Mouse (Mus musculus) hindbrain, embryonic 12.5 days (tissue): ENCODE data around the gene Avp. TPM values are rescaled to one million over a fixed set of nuclear protein-coding genes. Genes with fewer than 3 reads are reported as not detected.

Experiments
- ATAC-seq: fragments of 200-750 bp; cut with Nextera tagmentation; 2 replicates; pipeline ENCODE4 v1.8.0; 2017; ENCODE audit warnings: moderate TSS enrichment; ENCODE audit not compliant: low FRiP score
- H3K27ac ChIP-seq: fragments of 300-500 bp; sonication (generic); 2 replicates; pipeline ENCODE4 v1.5.1; 2016; ENCODE audit warnings: mild to moderate bottlenecking
- H3K27me3 ChIP-seq: fragments of 300-500 bp; sonication (generic); 2 replicates; pipeline ENCODE4 v1.6.1; 2016; ENCODE audit warnings: mild to moderate bottlenecking
- H3K36me3 ChIP-seq: fragments of 300-500 bp; sonication (generic); 2 replicates; pipeline ENCODE4 v1.6.1; 2016; ENCODE audit warnings: mild to moderate bottlenecking
- H3K4me1 ChIP-seq: fragments of 300-500 bp; sonication (generic); 2 replicates; pipeline ENCODE4 v1.6.1; 2016
- H3K4me2 ChIP-seq: fragments of 300-500 bp; sonication (generic); replicated peaks from 2 replicates; pipeline ENCODE4 v1.6.1; 2016; ENCODE audit warnings: mild to moderate bottlenecking
- H3K4me3 ChIP-seq: fragments of 300-500 bp; sonication (generic); 2 replicates; pipeline ENCODE4 v1.5.1; 2016; ENCODE audit warnings: mild to moderate bottlenecking
- H3K9ac ChIP-seq: fragments of 300-500 bp; sonication (generic); 2 replicates; pipeline ENCODE4 v1.6.1; 2016; ENCODE audit warnings: mild to moderate bottlenecking, moderate library complexity
- H3K9me3 ChIP-seq: fragments of 300-500 bp; sonication (generic); replicated peaks from 2 replicates; pipeline ENCODE4 v1.6.1; 2016; ENCODE audit warnings: mild to moderate bottlenecking
- WGBS: fragments of 180-500 bp; shearing (Covaris S2); methylation state at CpG from one replicate; pipeline ENCODE4 v1.1.7; 2016; 5-methylcytosine and 5-hydroxymethylcytosine counted together
- polyA plus RNA-seq: library from polyadenylated mRNA; unstranded; fragments of >200 nt; fragmentation: Nextera tagmentation; extraction: Ambion mirVana; gene quantifications from 2 replicates; pipeline ENCODE4 v1.2.1, GENCODE M21; 2016

Gene Avp
- polyA plus RNA-seq: not detected in 2 replicates

DNA sequence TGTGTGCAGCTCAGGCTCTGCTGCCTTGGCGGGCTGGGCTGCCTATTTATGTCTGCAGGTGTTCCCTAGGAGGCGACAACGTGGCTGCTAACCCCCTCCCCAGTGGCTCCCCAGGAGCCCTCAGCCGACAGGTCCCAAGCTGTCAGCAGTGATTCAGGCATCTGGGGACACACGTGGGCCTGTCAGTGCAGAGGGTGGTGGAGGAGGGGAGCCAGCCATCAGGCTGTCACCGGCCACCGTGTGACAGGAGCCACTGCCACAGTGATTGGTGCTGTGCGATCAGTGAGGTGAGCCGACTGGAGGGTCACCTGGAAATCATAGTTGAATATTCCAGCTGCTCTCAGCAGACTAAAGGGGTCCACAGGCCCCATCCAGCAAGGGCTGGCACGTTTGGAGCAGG lies at the start of gene Avp:
Gene Avp (minus strand): TSS at position 3 of the 400 bp plus-strand sequence.
- Histone ChIP-seq H3K9me3 (no peaks in the 10 kb centered on the region), H3K36me3 (no peaks in the 10 kb centered on the region), H3K4me3 (0 out of 2 replicates have a peak within 1 kb of the TSS, but pooled peaks have one; percentile 24), H3K27ac (no peak within 1 kb of the TSS), H3K4me1 (peaks cover 15% of the 10 kb centered on the region), H3K9ac (no peak within 1 kb of the TSS), H3K27me3 (peaks cover 68% of the 10 kb centered on the region), H3K4me2 (no peak within 1 kb of the TSS)
- ATAC-seq: no peak
- 32% methylated on average over 10 of the region's 10 CpGs for WGBS

GRCm38 (mm10) chr2:130629839-130630203 lies 47.5 kb upstream of the Avp start, which contains the start of the genes Fastkd5 and Ubox5:
Gene Fastkd5 (minus strand): TSS chr2:130630027.
Gene Ubox5 (minus strand): TSS chr2:130630038.
- ATAC-seq: peak; percentile 81
- peak within 1 kb of the TSS; percentile 99 for H3K4me3 ChIP-seq
- H3K9ac ChIP-seq: peak within 1 kb of the TSS; percentile 93
- peaks cover 16% of the 10 kb centered on the region for H3K27me3 ChIP-seq
- peak within 1 kb of the TSS; percentile 95 for H3K4me2 ChIP-seq
- peak within 1 kb of the TSS; percentile 74 for H3K27ac ChIP-seq
- H3K4me1 ChIP-seq: peaks cover 24% of the 10 kb centered on the region
- WGBS: under 1% methylated on average over 25 of the region's 25 CpGs
- H3K36me3 ChIP-seq: peaks cover 16% of the 10 kb centered on the region
- no peaks in the 10 kb centered on the region for H3K9me3 ChIP-seq

DNA sequence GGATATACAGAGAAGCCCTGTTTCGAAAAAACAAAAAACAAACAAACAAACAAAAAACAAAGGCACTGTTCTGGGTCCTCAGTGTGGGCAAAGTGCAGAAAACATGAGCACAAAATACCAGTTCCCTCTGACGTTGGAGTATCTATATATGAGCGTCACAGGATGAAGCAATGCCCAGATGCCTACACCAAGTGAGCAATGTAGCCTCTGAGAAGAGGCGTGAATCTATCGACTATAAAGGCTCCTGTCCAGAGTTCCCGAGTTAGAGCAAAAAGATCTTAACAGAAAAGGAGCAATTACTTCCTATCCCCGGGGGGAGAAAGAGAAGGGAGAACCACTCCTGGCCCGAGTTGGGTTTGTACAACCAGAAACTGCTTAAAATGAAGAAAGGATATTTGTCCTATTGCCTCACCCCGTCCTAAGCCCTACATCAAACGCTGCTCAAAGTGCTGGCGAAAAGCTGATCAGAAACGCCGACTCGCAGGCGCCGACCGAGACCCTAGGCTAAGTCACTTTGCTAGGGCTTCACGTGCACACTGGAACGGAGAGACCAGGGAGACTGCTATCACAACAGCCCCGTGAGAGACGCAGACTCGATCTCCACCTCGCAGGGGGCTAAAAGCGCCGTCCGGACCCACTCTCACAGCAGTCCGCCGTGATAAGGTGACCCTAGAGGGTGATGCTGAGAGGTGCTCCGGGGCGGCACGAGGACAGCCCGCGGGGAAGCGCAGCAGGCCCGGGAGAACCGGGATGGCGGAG lies 46.9 kb upstream of the Avp start:
- peak overlapping the region; percentile 93 for H3K9ac ChIP-seq
- H3K36me3 ChIP-seq: peaks cover 19% of the 10 kb centered on the region
- H3K4me2 ChIP-seq: peak overlapping the region; percentile 95
- 2% methylated on average over 37 of the region's 37 CpGs for WGBS
- H3K4me3 ChIP-seq: peak overlapping the region; percentile 99
- peaks cover 11% of the 10 kb centered on the region for H3K27me3 ChIP-seq
- no peaks in the 10 kb centered on the region for H3K9me3 ChIP-seq
- ATAC-seq: peak; percentile 55
- H3K4me1 ChIP-seq: peaks cover 18% of the 10 kb centered on the region
- H3K27ac ChIP-seq: peak overlapping the region; percentile 74

GRCm38 (mm10) chr2:130628424-130628823 lies 46.1 kb upstream of the Avp start:
- Histone ChIP-seq H3K4me1 (peaks cover 10% of the 10 kb centered on the region), H3K36me3 (peaks cover 27% of the 10 kb centered on the region), H3K9ac (no peak overlapping the region), H3K4me2 (peak overlapping the region; percentile 95), H3K27me3 (peaks cover 2% of the 10 kb centered on the region), H3K4me3 (no peak overlapping the region), H3K9me3 (no peaks in the 10 kb centered on the region), H3K27ac (no peak overlapping the region)
- WGBS: 58% methylated on average over 3 of the region's 3 CpGs
- ATAC-seq: no peak

DNA sequence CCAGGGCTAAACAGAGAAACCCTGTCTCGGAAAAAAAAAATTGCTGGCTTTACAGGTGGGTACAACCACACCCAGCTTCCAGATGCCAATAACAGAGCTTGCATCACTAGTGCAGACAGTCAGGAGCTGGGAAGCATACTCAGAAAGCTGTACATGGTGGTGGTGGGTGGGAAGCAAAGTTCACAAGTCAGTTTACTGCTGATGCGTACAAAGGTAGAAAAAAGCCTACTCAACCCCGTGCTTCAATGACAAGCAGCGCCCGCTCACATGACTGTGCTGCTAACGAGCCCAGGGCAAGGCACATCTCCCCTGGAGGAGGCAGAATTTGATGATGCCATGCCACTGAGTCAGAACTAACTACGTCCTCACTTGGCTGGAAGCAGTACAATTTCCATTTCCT lies 36.6 kb upstream of the Avp start:
- WGBS: 96% methylated on average over 7 of the region's 7 CpGs

GRCm38 (mm10) chr2:130613091-130613490 lies 30.7 kb upstream of the Avp start:
- no peaks in the 10 kb centered on the region for H3K9me3 ChIP-seq

More for the DNA sequence above, 36.6 kb upstream of the Avp start:
- Histone ChIP-seq H3K36me3 (peaks cover 51% of the 10 kb centered on the region), H3K4me1 (no peaks in the 10 kb centered on the region), H3K27ac (no peak overlapping the region), H3K4me2 (no peak overlapping the region), H3K9me3 (no peaks in the 10 kb centered on the region), H3K4me3 (no peak overlapping the region), H3K9ac (no peak overlapping the region), H3K27me3 (no peaks in the 10 kb centered on the region)
- ATAC-seq: no peak

GRCm38 (mm10) chr2:130602195-130602594 lies 19.8 kb upstream of the Avp start:
- H3K27ac ChIP-seq: no peak overlapping the region
- no peaks in the 10 kb centered on the region for H3K9me3 ChIP-seq
- H3K27me3 ChIP-seq: no peaks in the 10 kb centered on the region
- H3K4me1 ChIP-seq: no peaks in the 10 kb centered on the region
- peaks cover 55% of the 10 kb centered on the region for H3K36me3 ChIP-seq
- H3K9ac ChIP-seq: no peak overlapping the region
- H3K4me3 ChIP-seq: no peak overlapping the region
- no peak for ATAC-seq
- H3K4me2 ChIP-seq: no peak overlapping the region
- 85% methylated on average over 4 of the region's 4 CpGs for WGBS

More at GRCm38 (mm10) chr2:130613091-130613490, 30.7 kb upstream of the Avp start:
- 62% methylated on average over 3 of the region's 3 CpGs for WGBS
- Histone ChIP-seq H3K4me1 (no peaks in the 10 kb centered on the region), H3K9ac (no peak overlapping the region), H3K27me3 (no peaks in the 10 kb centered on the region), H3K27ac (no peak overlapping the region), H3K4me2 (no peak overlapping the region), H3K4me3 (no peak overlapping the region), H3K36me3 (peaks cover 32% of the 10 kb centered on the region)
- ATAC-seq: no peak

DNA sequence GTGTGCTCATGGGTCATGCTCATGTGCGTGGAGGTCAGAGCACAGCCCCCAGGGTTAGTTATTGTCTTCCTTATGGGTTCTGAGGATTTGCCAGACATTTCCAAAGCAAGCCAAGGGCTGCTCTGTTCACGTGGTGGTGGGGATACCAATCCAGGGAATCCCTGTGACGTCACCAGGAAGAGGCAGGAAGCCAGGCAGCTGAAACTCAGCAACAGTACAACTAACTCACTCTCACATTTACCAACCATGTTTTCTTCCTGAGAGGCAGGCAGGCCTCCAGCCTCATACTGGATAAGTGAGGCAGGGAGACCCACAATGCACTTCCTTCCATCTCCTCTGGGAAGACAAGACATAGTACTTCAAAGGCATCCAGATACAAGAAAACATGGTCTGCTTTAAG lies 16.0 kb upstream of the Avp start:
- 71% methylated on average over 3 of the region's 3 CpGs for WGBS
- no peaks in the 10 kb centered on the region for H3K4me1 ChIP-seq
- no peak overlapping the region for H3K4me3 ChIP-seq
- H3K9me3 ChIP-seq: no peaks in the 10 kb centered on the region
- H3K4me2 ChIP-seq: no peak overlapping the region
- H3K36me3 ChIP-seq: peaks cover 66% of the 10 kb centered on the region
- H3K9ac ChIP-seq: no peak overlapping the region
- no peaks in the 10 kb centered on the region for H3K27me3 ChIP-seq
- ATAC-seq: no peak
- no peak overlapping the region for H3K27ac ChIP-seq

DNA sequence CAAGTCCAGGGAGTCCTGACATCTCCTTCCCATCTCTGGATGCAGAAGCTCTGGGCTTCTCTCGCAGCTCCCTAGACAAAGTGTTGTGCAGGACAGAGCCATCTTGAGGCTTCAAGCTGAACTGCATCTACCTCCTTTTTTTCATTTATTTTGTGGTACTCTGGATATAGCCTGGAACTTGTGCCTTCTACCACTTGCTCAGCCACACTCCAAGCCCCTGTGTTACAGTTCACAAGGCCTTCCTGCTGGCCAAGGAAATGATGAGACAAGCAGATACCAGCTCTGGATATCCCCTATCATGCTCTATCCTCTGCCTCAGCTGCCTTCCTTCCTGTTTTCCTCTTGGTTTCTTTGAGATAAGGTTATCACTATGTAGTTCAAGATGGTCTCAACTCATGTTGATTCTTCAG lies 15.3 kb upstream of the Avp start:
- Histone ChIP-seq H3K9ac (no peak overlapping the region), H3K4me3 (no peak overlapping the region), H3K4me1 (no peaks in the 10 kb centered on the region), H3K4me2 (no peak overlapping the region), H3K27me3 (no peaks in the 10 kb centered on the region), H3K36me3 (peaks cover 60% of the 10 kb centered on the region), H3K9me3 (no peaks in the 10 kb centered on the region), H3K27ac (no peak overlapping the region)
- ATAC-seq: no peak
- WGBS: 26% methylated on average over 1 of the region's 1 CpGs

- Histone ChIP-seq H3K36me3 (peaks cover 59% of the 10 kb centered on the region), H3K9me3 (no peaks in the 10 kb centered on the region), H3K4me1 (no peaks in the 10 kb centered on the region), H3K4me3 (no peak overlapping the region), H3K27ac (no peak overlapping the region), H3K9ac (no peak overlapping the region), H3K27me3 (no peaks in the 10 kb centered on the region), H3K4me2 (no peak overlapping the region)
- ATAC-seq: no peak
- WGBS: 85% methylated on average over 1 of the region's 1 CpGs
Measured at GRCm38 (mm10) chr2:130595596-130595995, 13.2 kb upstream of the Avp start.

- ATAC-seq: no peak
- Histone ChIP-seq H3K36me3 (peaks cover 35% of the 10 kb centered on the region), H3K27ac (no peak overlapping the region), H3K27me3 (no peaks in the 10 kb centered on the region), H3K9me3 (no peaks in the 10 kb centered on the region), H3K4me1 (no peaks in the 10 kb centered on the region; the same call in 1 of the 2 replicates), H3K9ac (no peak overlapping the region), H3K4me3 (no peak overlapping the region), H3K4me2 (no peak overlapping the region)
- 93% methylated on average over 2 of the region's 2 CpGs for WGBS
Measured at GRCm38 (mm10) chr2:130591016-130591415, 8.7 kb upstream of the Avp start.

DNA sequence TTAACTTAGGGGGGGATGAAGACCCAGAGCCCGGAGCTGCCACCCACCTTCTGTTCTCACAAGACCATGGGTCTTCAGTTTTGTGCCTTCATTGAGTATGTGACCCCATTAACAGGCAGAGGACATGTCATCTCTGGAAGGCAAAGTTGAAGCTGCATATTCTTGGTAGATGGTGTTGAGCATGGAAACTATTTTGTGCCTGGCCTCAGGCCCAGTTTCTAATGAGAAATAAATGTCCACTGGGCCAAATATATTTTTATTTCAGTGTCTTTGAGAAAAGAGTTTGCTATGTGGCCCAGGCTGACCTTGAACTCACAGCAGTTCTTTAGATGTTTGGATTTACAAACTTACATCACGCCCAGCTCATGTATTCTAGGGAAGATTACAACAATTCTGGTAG lies 7.4 kb upstream of the Avp start:
- ATAC-seq: no peak
- WGBS: 98% methylated on average over 2 of the region's 2 CpGs
- Histone ChIP-seq H3K4me1 (no peaks in the 10 kb centered on the region; the same call in 1 of the 2 replicates), H3K27me3 (no peaks in the 10 kb centered on the region), H3K27ac (no peak overlapping the region), H3K9me3 (no peaks in the 10 kb centered on the region), H3K4me3 (no peak overlapping the region), H3K9ac (no peak overlapping the region), H3K36me3 (peaks cover 24% of the 10 kb centered on the region), H3K4me2 (no peak overlapping the region)

DNA sequence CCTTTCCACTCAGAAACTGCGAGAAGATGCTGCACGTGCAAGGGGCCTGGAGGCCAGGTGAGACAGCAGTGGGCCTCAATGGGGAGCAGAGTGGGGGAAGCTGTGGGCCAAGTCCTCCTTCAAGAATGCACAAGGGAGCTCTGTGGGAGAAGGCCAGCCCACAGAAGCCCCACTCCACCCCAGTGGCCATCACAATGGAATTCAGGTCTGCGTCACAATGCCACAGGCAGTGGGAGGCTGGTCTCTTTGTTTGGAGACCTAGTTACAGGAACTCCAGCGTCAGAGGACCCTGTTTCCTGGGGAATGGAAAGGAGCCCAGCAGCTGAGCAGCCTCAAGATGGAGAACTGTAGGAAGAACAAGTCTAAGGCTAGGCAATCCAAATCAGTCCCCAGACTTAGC lies 6.8 kb upstream of the Avp start:
- Histone ChIP-seq H3K9me3 (no peaks in the 10 kb centered on the region), H3K9ac (no peak overlapping the region), H3K27me3 (peaks cover 3% of the 10 kb centered on the region; the same call in 1 of the 2 replicates), H3K4me1 (no peaks in the 10 kb centered on the region; the same call in 1 of the 2 replicates), H3K27ac (no peak overlapping the region), H3K4me3 (no peak overlapping the region), H3K36me3 (peaks cover 22% of the 10 kb centered on the region), H3K4me2 (no peak overlapping the region)
- no peak for ATAC-seq
- WGBS: 54% methylated on average over 4 of the region's 4 CpGs
